Mouse (Mus musculus) intestine, postnatal 0 days (tissue): ENCODE measurements around the gene Arrdc5. TPM values are rescaled to one million over a fixed set of nuclear protein-coding genes. Genes with fewer than 3 reads are reported as not detected.

Experiments
- ATAC-seq: fragments of 200-750 bp; cut with Nextera tagmentation; 2 replicates; pipeline ENCODE4 v1.8.0; 2017; ENCODE audit warnings: mild to moderate bottlenecking, moderate TSS enrichment, moderate library complexity
- H3K27ac ChIP-seq: fragments of 300-500 bp; sonication (generic); 2 replicates; pipeline ENCODE4 v1.5.1; 2014; ENCODE audit warnings: mild to moderate bottlenecking, low read depth, low read length, moderate library complexity
- H3K27me3 ChIP-seq: fragments of 300-500 bp; sonication (generic); replicated peaks from 2 replicates; pipeline ENCODE4 v1.6.1; 2014; ENCODE audit warnings: low read length, mixed read lengths; ENCODE audit not compliant: control insufficient read depth, insufficient read depth
- H3K36me3 ChIP-seq: fragments of 300-500 bp; sonication (generic); 2 replicates; pipeline ENCODE4 v1.6.1; 2014; ENCODE audit warnings: mild to moderate bottlenecking, moderate library complexity; ENCODE audit not compliant: control insufficient read depth, insufficient read depth
- H3K4me1 ChIP-seq: fragments of 300-500 bp; sonication (generic); replicated peaks from 2 replicates; pipeline ENCODE4 v1.6.1; 2014; ENCODE audit warnings: antibody characterized with exemption, low read length, mixed read lengths; ENCODE audit not compliant: control insufficient read depth, insufficient read depth
- H3K4me2 ChIP-seq: fragments of 300-500 bp; sonication (generic); replicated peaks from 2 replicates; pipeline ENCODE4 v1.6.1; 2014; ENCODE audit warnings: low read depth, mild to moderate bottlenecking, moderate library complexity
- H3K4me3 ChIP-seq: fragments of 300-500 bp; sonication (generic); 2 replicates; pipeline ENCODE4 v1.5.1; 2014; ENCODE audit warnings: low read depth, low read length
- H3K9ac ChIP-seq: fragments of 300-500 bp; sonication (generic); 2 replicates; pipeline ENCODE4 v1.6.1; 2014; ENCODE audit warnings: mild to moderate bottlenecking, low read depth, low read length
- H3K9me3 ChIP-seq: fragments of 300-500 bp; sonication (generic); 2 replicates; pipeline ENCODE4 v1.6.1; 2016; ENCODE audit warnings: mixed run types; ENCODE audit not compliant: control insufficient read depth
- CTCF ChIP-seq: sonication (generic); IDR thresholded peaks from 2 replicates; pipeline ENCODE4 v1.5.1; 2016; ENCODE audit warnings: low read depth, mild to moderate bottlenecking, control low read depth, antibody characterized with exemption, moderate library complexity
- WGBS: fragments of 180-500 bp; shearing (Covaris S2); extraction: QIAGEN DNeasy Blood & Tissue Kit; methylation state at CpG from one replicate; pipeline ENCODE4 v1.1.7; 2014; 5-methylcytosine and 5-hydroxymethylcytosine counted together
- polyA plus RNA-seq: library from polyadenylated mRNA; unstranded; fragments of >200 nt; fragmentation: Nextera tagmentation; extraction: Ambion mirVana; gene quantifications from 2 replicates; pipeline ENCODE4 v1.2.1, GENCODE M21; 2015

The Arrdc5 gene
- polyA plus RNA-seq, 1 experiment from 2014 or later = not detected

DNA sequence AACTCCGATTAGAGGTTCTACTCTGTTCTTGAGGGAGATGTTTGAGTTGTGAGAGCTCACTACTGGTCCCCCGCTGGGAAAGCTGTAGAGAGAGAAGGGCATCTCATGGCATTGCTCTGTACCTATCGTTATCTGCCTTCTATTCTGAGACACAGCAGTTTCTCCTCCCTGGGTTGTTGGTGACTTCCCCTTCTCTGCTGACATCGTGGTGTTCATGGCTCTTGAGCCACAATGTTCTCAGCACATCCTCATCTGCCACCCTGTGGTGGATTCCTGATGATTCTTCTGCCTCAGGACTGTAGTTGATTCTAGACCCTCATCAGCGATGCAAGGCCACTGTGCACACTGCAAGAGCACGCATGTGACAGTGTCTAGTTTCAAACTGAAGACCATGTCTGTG lies 37.7 kb upstream of the Arrdc5 start:
- no peaks in the 10 kb centered on the region for H3K9me3 ChIP-seq
- H3K27ac ChIP-seq = no peak overlapping the region
- H3K4me1 ChIP-seq = no peaks in the 10 kb centered on the region
- H3K9ac ChIP-seq = no peak overlapping the region
- H3K36me3 ChIP-seq = no peaks in the 10 kb centered on the region
- no peak overlapping the region for H3K4me3 ChIP-seq
- ATAC-seq = no peak
- H3K4me2 ChIP-seq = no peak overlapping the region
- 0 out of 2 replicates have a peak, but pooled peaks have one; percentile 8 for TF ChIP-seq CTCF
- no peaks in the 10 kb centered on the region for H3K27me3 ChIP-seq
- 90% methylated on average over 6 of the region's 6 CpGs for WGBS

DNA sequence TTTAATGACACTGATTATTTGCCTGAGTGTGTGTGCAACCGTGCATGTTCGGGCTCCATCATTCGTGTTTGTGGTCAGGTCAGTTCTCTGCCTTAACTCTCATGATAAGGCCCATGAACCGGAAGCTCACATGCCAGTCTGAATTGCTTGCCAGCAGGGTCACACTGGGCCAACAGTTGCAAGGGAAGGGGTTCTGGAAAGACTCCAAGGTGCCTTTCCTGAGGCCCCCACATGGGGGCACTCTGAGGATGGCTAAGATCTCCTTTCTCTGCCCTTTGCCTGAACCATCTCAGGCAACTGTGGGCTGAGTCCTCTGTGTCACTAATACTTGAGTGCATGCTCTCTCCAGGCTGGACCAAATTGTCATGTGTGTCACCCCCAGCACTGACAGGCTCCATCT lies 37.1 kb upstream of the Arrdc5 start:
- Histone ChIP-seq H3K36me3 (no peaks in the 10 kb centered on the region), H3K27ac (no peak overlapping the region), H3K4me2 (no peak overlapping the region), H3K27me3 (no peaks in the 10 kb centered on the region), H3K4me3 (no peak overlapping the region), H3K9me3 (no peaks in the 10 kb centered on the region), H3K9ac (no peak overlapping the region), H3K4me1 (no peaks in the 10 kb centered on the region)
- 38% methylated on average over 4 of the region's 4 CpGs for WGBS
- peak; percentile 70 for TF ChIP-seq CTCF
- no peak for ATAC-seq

DNA sequence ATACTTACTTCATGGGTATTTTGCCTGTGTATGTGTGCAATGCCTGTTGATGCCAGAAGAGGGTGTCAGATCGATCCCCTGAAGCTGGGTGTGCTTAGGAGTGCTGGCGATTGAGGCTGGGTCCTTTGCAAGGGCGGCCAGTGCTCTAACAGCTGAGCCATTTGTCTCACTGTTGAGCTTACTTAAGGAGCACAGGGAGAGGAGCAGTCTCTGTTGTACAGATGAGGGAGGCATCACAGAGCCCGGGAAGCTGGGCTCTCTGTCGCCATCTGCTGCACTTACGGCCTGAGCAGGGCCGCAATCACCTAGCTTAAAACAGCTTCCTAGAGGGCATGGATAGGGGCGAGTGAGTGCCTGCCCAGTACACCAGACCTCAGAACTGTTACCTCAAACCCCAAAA lies 32.9 kb upstream of the Arrdc5 start:
- Histone ChIP-seq H3K4me3 (no peak overlapping the region), H3K4me1 (no peaks in the 10 kb centered on the region; the same call in 1 of the 2 replicates), H3K36me3 (no peaks in the 10 kb centered on the region), H3K9me3 (no peaks in the 10 kb centered on the region), H3K27ac (no peak overlapping the region), H3K9ac (no peak overlapping the region), H3K27me3 (no peaks in the 10 kb centered on the region), H3K4me2 (no peak overlapping the region)
- ATAC-seq = no peak
- TF ChIP-seq CTCF = peak; percentile 65
- 48% methylated on average over 8 of the region's 8 CpGs for WGBS

DNA sequence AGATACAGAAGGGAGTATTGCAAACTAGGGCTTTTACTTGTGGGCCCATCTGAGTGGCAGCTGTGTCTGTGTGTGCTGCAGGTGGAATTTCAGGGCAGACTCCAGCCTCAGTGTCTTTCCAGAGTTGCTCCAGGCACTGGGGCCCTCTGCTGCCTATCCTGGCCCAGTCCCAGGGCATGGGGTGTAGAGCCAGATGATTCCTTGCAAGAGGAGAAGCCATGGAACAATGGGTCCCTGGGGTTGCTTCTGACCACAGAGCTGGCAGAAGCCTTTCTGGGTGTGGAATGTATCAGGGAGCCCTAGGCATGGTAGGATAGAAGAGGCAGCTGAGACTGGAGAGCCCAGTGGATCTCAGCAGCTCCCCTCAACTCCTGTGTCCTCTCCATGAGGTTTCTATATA lies 31.2 kb upstream of the Arrdc5 start:
- no peak for TF ChIP-seq CTCF
- Histone ChIP-seq H3K27ac (no peak overlapping the region), H3K9ac (no peak overlapping the region), H3K4me1 (peaks cover 6% of the 10 kb centered on the region; the same call in 1 of the 2 replicates), H3K4me2 (no peak overlapping the region), H3K9me3 (no peaks in the 10 kb centered on the region), H3K36me3 (no peaks in the 10 kb centered on the region), H3K27me3 (no peaks in the 10 kb centered on the region), H3K4me3 (no peak overlapping the region)
- no peak for ATAC-seq

DNA sequence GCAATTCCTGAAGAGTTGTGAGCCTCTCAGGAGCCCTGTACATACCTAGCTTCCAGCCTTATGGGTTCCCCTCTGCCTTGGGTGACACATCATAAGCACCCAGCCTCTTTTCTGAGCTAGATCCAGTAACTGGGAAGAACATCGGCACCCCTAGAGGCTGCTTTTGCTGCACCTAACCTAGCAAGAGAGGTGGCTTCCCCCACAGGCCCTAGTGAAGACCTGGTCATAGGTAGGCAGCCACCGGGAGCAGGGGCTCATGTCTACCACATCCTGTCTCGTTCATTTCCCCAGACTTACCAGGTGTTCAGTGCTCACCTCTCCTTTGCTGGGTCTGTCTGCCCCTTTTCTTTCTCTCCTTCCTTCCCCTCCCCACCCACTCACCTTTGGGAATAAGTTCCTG lies 30.3 kb upstream of the Arrdc5 start:
- Histone ChIP-seq H3K27me3 (no peaks in the 10 kb centered on the region), H3K4me1 (peaks cover 6% of the 10 kb centered on the region; the same call in 1 of the 2 replicates), H3K4me3 (no peak overlapping the region), H3K9ac (no peak overlapping the region), H3K36me3 (no peaks in the 10 kb centered on the region), H3K9me3 (no peaks in the 10 kb centered on the region), H3K4me2 (no peak overlapping the region), H3K27ac (no peak overlapping the region)
- ATAC-seq = no peak
- peak; percentile 29 for TF ChIP-seq CTCF
- 62% methylated on average over 3 of the region's 3 CpGs for WGBS

- Histone ChIP-seq H3K9ac (no peak overlapping the region), H3K4me1 (peaks cover 10% of the 10 kb centered on the region; the same call in 1 of the 2 replicates), H3K4me2 (no peak overlapping the region), H3K9me3 (no peaks in the 10 kb centered on the region), H3K4me3 (no peak overlapping the region), H3K27me3 (no peaks in the 10 kb centered on the region), H3K27ac (no peak overlapping the region), H3K36me3 (no peaks in the 10 kb centered on the region)
- TF ChIP-seq CTCF = no peak
- no peak for ATAC-seq
Measured at GRCm38 (mm10) chr17:56329267-56329666, 29.2 kb upstream of the Arrdc5 start.
